Mouse (Mus musculus): ENCODE data around the gene Slc44a5.

GRCm38 (mm10) chr3:154122531-154122930 is 149.3 kb downstream of the Slc44a5 start:
- TF ChIP-seq CTCF (IDR thresholded peaks at IDR 0.05; ENCODE audit: low read depth): no peak
- TF ChIP-seq EP300 (optimal IDR thresholded peaks at IDR 0.05): no peak
